Mouse (Mus musculus) brain, embryonic 14.5 days (tissue): ENCODE measurements around the gene Rab5c.

Experiments used
- CTCF ChIP-seq: fragments of 200-500 bp; IDR thresholded peaks from 2 replicates; pipeline ENCODE4 v1.5.1; 2012; ENCODE audit warnings: inconsistent platforms, mild to moderate bottlenecking, moderate library complexity, borderline replicate concordance; ENCODE audit not compliant: insufficient read depth, insufficient read length; ENCODE audit errors: extremely low read depth
- POLR2A ChIP-seq: fragments of 200-500 bp; IDR thresholded peaks from 2 replicates; pipeline ENCODE4 v1.6.1; 2012; ENCODE audit warnings: mild to moderate bottlenecking, inconsistent platforms, borderline replicate concordance; ENCODE audit not compliant: poor library complexity, insufficient read depth, insufficient read length, severe bottlenecking; ENCODE audit errors: extremely low read depth

DNA sequence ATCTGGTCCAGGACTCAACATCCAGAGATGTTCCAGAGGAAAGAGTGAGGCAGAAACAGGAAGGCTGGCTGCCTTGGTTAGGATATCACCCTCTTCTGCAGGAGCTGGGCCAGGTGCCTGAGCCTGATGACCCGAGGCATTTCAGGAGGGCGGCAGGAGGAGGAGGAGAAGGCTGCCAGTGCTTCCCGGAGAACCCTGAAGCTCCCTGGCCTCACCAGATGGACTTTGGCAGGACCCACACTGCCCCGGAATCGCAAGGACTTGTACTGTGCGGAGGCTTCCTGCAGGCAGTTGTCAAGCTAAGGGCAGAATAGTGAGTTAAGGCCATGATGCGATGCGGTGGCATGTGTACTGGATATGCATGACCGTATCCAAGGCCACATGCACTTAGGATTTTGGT, 28.7 kb upstream of the Rab5c start:
- TF ChIP-seq POLR2A (no peak), CTCF (no peak)
